Mouse (Mus musculus): ENCODE data around the gene Slc15a3.

GRCm38 (mm10) chr19:10880975-10881425 is 41.5 kb downstream of the Slc15a3 start:
- TF ChIP-seq POU5F1 (IDR thresholded peaks at IDR 0.05; ENCODE audit: borderline replicate concordance, low read length) = no peak
- TF ChIP-seq CTCF (conservative IDR thresholded peaks at IDR 0.05; ENCODE audit: low read length) = no peak
- TF ChIP-seq NANOG (IDR thresholded peaks at IDR 0.05; ENCODE audit: borderline replicate concordance, low read length) = no peak
